Mouse (Mus musculus) forebrain, embryonic 13.5 days (tissue): ENCODE measurements at regions not wholly inside any gene's neighbourhood (a gene's known extent, or its start where the extent isn't known, plus 50 kb on each side); places are given as distances from the start of the nearest gene placed in this dataset.

Experiments used
- ATAC-seq: fragments of 200-750 bp; cut with Nextera tagmentation; 2 replicates; pipeline ENCODE4 v1.8.0; 2017
- H3K27ac ChIP-seq: fragments of 300-500 bp; sonication (generic); 2 replicates; pipeline ENCODE4 v1.5.1; 2015; ENCODE audit warnings: inconsistent platforms, mild to moderate bottlenecking, moderate library complexity
- H3K27me3 ChIP-seq: fragments of 300-500 bp; sonication (generic); 2 replicates; pipeline ENCODE4 v1.6.1; 2015; ENCODE audit warnings: mild to moderate bottlenecking, inconsistent platforms
- H3K36me3 ChIP-seq: fragments of 300-500 bp; sonication (generic); 2 replicates; pipeline ENCODE4 v1.6.1; 2015; ENCODE audit warnings: mild to moderate bottlenecking, inconsistent platforms; ENCODE audit not compliant: poor library complexity, severe bottlenecking
- H3K4me1 ChIP-seq: fragments of 300-500 bp; sonication (generic); 2 replicates; pipeline ENCODE4 v1.6.1; 2015; ENCODE audit warnings: inconsistent platforms
- H3K4me2 ChIP-seq: fragments of 300-500 bp; sonication (generic); 2 replicates; pipeline ENCODE4 v1.6.1; 2015; ENCODE audit warnings: inconsistent platforms, mild to moderate bottlenecking, moderate library complexity
- H3K4me3 ChIP-seq: fragments of 300-500 bp; sonication (generic); 2 replicates; pipeline ENCODE4 v1.5.1; 2015; ENCODE audit warnings: mild to moderate bottlenecking, inconsistent platforms
- H3K9ac ChIP-seq: fragments of 300-500 bp; sonication (generic); 2 replicates; pipeline ENCODE4 v1.6.1; 2015; ENCODE audit warnings: mild to moderate bottlenecking, inconsistent platforms
- H3K9me3 ChIP-seq: fragments of 300-500 bp; sonication (generic); replicated peaks from 2 replicates; pipeline ENCODE4 v1.6.1; 2016; ENCODE audit warnings: inconsistent platforms
- WGBS: fragments of 180-500 bp; shearing (Covaris S2); methylation state at CpG from one replicate; pipeline ENCODE4 v1.1.7; 2015; 5-methylcytosine and 5-hydroxymethylcytosine counted together

GRCm38 (mm10) chr13:84345791-84346511 lies 123.9 kb downstream of the Tmem161b start:
- H3K4me3 ChIP-seq: peak overlapping the region; percentile 36
- H3K36me3 ChIP-seq: no peaks in the 10 kb centered on the region
- ATAC-seq: no peak
- peak overlapping the region; percentile 99 for H3K27ac ChIP-seq
- no peaks in the 10 kb centered on the region for H3K27me3 ChIP-seq
- H3K9ac ChIP-seq: peak overlapping the region; percentile 92
- peak overlapping the region; percentile 79 for H3K4me2 ChIP-seq
- WGBS: 1% methylated on average over 30 of the region's 30 CpGs
- H3K4me1 ChIP-seq: peaks cover 59% of the 10 kb centered on the region
- H3K9me3 ChIP-seq: no peaks in the 10 kb centered on the region

- Histone ChIP-seq H3K4me2 (peak overlapping the region; percentile 79), H3K36me3 (no peaks in the 10 kb centered on the region), H3K9me3 (no peaks in the 10 kb centered on the region), H3K27me3 (no peaks in the 10 kb centered on the region), H3K9ac (peak overlapping the region; percentile 92), H3K4me3 (peak overlapping the region; percentile 36), H3K4me1 (peaks cover 64% of the 10 kb centered on the region), H3K27ac (peak overlapping the region; percentile 99)
- no peak for ATAC-seq
- WGBS: 0% methylated on average over 2 of the region's 2 CpGs
Measured at GRCm38 (mm10) chr13:84346569-84346968, 124.5 kb downstream of the Tmem161b start.

GRCm38 (mm10) chr13:84347181-84347913 lies 125.3 kb downstream of the Tmem161b start:
- Histone ChIP-seq H3K27ac (peak overlapping the region; percentile 99), H3K27me3 (no peaks in the 10 kb centered on the region), H3K9ac (peak overlapping the region; percentile 92), H3K9me3 (no peaks in the 10 kb centered on the region), H3K4me2 (peak overlapping the region; percentile 79), H3K36me3 (no peaks in the 10 kb centered on the region), H3K4me1 (peaks cover 64% of the 10 kb centered on the region), H3K4me3 (peak overlapping the region; percentile 53)
- peak; percentile 32 for ATAC-seq
- WGBS: under 1% methylated on average over 21 of the region's 21 CpGs

- WGBS: 0% methylated on average over 34 of the region's 34 CpGs
- peak; percentile 96 for ATAC-seq
- Histone ChIP-seq H3K27me3 (no peaks in the 10 kb centered on the region), H3K9me3 (no peaks in the 10 kb centered on the region), H3K27ac (peak overlapping the region; percentile 99), H3K4me2 (peak overlapping the region; percentile 79), H3K36me3 (no peaks in the 10 kb centered on the region), H3K9ac (peak overlapping the region; percentile 93), H3K4me1 (peaks cover 63% of the 10 kb centered on the region), H3K4me3 (peak overlapping the region; percentile 53)
Measured at GRCm38 (mm10) chr13:84347914-84348700, 126.0 kb downstream of the Tmem161b start.

- whole genome bisulfite sequencing: under 1% methylated on average over 9 of the region's 9 CpGs
- H3K9ac ChIP-seq: peak overlapping the region; percentile 93
- H3K9me3 ChIP-seq: no peaks in the 10 kb centered on the region
- peak; percentile 7 for ATAC-seq
- peak overlapping the region; percentile 53 for H3K4me3 ChIP-seq
- peak overlapping the region; percentile 99 for H3K27ac ChIP-seq
- no peaks in the 10 kb centered on the region for H3K36me3 ChIP-seq
- no peaks in the 10 kb centered on the region for H3K27me3 ChIP-seq
- H3K4me2 ChIP-seq: peak overlapping the region; percentile 79
- peaks cover 58% of the 10 kb centered on the region for H3K4me1 ChIP-seq
Measured at GRCm38 (mm10) chr13:84348701-84348975, 126.5 kb downstream of the Tmem161b start.

- peak overlapping the region; percentile 93 for H3K9ac ChIP-seq
Measured at GRCm38 (mm10) chr13:84349001-84349720, 127.1 kb downstream of the Tmem161b start.

GRCm38 (mm10) chr13:84349721-84350040 lies 127.6 kb downstream of the Tmem161b start:
- Histone ChIP-seq H3K9me3 (no peaks in the 10 kb centered on the region), H3K9ac (peak overlapping the region; percentile 93), H3K27me3 (no peaks in the 10 kb centered on the region), H3K4me2 (peak overlapping the region; percentile 79), H3K4me1 (peaks cover 48% of the 10 kb centered on the region), H3K4me3 (peak overlapping the region; percentile 53), H3K36me3 (no peaks in the 10 kb centered on the region), H3K27ac (peak overlapping the region; percentile 99)
- no peak for ATAC-seq
- WGBS: 27% methylated on average over 4 of the region's 4 CpGs

More at GRCm38 (mm10) chr13:84349001-84349720, 127.1 kb downstream of the Tmem161b start:
- Histone ChIP-seq H3K4me2 (peak overlapping the region; percentile 79), H3K4me3 (peak overlapping the region; percentile 53), H3K9me3 (no peaks in the 10 kb centered on the region), H3K36me3 (no peaks in the 10 kb centered on the region), H3K4me1 (peaks cover 53% of the 10 kb centered on the region), H3K27me3 (no peaks in the 10 kb centered on the region), H3K27ac (peak overlapping the region; percentile 99)
- under 1% methylated on average over 23 of the region's 23 CpGs for WGBS
- no peak for ATAC-seq

- Histone ChIP-seq H3K4me1 (peaks cover 37% of the 10 kb centered on the region), H3K9me3 (no peaks in the 10 kb centered on the region), H3K9ac (no peak overlapping the region), H3K27ac (peak overlapping the region; percentile 99; the same call in 1 of the 2 replicates), H3K27me3 (no peaks in the 10 kb centered on the region), H3K36me3 (no peaks in the 10 kb centered on the region), H3K4me3 (no peak overlapping the region), H3K4me2 (peak overlapping the region; percentile 79; the same call in 1 of the 2 replicates)
- no peak for ATAC-seq
- 37% methylated on average over 5 of the region's 5 CpGs for WGBS
Measured at GRCm38 (mm10) chr13:84350791-84351190, 128.7 kb downstream of the Tmem161b start.

- no peak for ATAC-seq
- no peak overlapping the region for H3K27ac ChIP-seq
- 24% methylated on average over 2 of the region's 2 CpGs for WGBS
Measured at GRCm38 (mm10) chr13:84356455-84356854, 134.4 kb downstream of the Tmem161b start.

GRCm38 (mm10) chr13:84360536-84360935 lies 138.4 kb downstream of the Tmem161b start:
- ATAC-seq: no peak
- Histone ChIP-seq H3K9ac (no peak overlapping the region), H3K9me3 (peaks cover under 1% of the 10 kb centered on the region; the same call in 1 of the 2 replicates), H3K4me3 (no peak overlapping the region), H3K4me2 (no peak overlapping the region), H3K27ac (no peak overlapping the region), H3K36me3 (no peaks in the 10 kb centered on the region), H3K4me1 (no peaks in the 10 kb centered on the region; the same call in 1 of the 2 replicates), H3K27me3 (no peaks in the 10 kb centered on the region)
- 97% methylated on average over 2 of the region's 2 CpGs for WGBS

More at GRCm38 (mm10) chr13:84356455-84356854, 134.4 kb downstream of the Tmem161b start:
- H3K4me1 ChIP-seq: peaks cover under 1% of the 10 kb centered on the region; the same call in 1 of the 2 replicates
- H3K27me3 ChIP-seq: no peaks in the 10 kb centered on the region
- H3K4me3 ChIP-seq: no peak overlapping the region
- H3K9ac ChIP-seq: no peak overlapping the region
- no peak overlapping the region for H3K4me2 ChIP-seq
- H3K9me3 ChIP-seq: no peaks in the 10 kb centered on the region
- H3K36me3 ChIP-seq: no peaks in the 10 kb centered on the region

GRCm38 (mm10) chr13:84364069-84364468 lies 142.0 kb downstream of the Tmem161b start:
- Histone ChIP-seq H3K9ac (no peak overlapping the region), H3K27me3 (no peaks in the 10 kb centered on the region), H3K36me3 (no peaks in the 10 kb centered on the region), H3K27ac (no peak overlapping the region), H3K4me3 (no peak overlapping the region), H3K9me3 (peaks cover 5% of the 10 kb centered on the region; the same call in 1 of the 2 replicates), H3K4me1 (no peaks in the 10 kb centered on the region), H3K4me2 (no peak overlapping the region)
- 94% methylated on average over 4 of the region's 4 CpGs for WGBS
- ATAC-seq: no peak
